Mouse (Mus musculus) kidney, embryonic 16.5 days (tissue): Measurements from ENCODE around the gene Gtf2e1. TPM values are rescaled to one million over a fixed set of nuclear protein-coding genes. Genes with fewer than 3 reads are reported as not detected.

Experiments used
- ATAC-seq: fragments of 200-750 bp; cut with Nextera tagmentation; 2 replicates; pipeline ENCODE4 v1.8.0; 2017; ENCODE audit warnings: moderate TSS enrichment; ENCODE audit not compliant: low FRiP score, low TSS enrichment
- H3K27ac ChIP-seq: fragments of 300-500 bp; sonication (generic); 2 replicates; pipeline ENCODE4 v1.5.1; 2014; ENCODE audit warnings: low read length
- H3K27me3 ChIP-seq: fragments of 300-500 bp; sonication (generic); 2 replicates; pipeline ENCODE4 v1.6.1; 2014; ENCODE audit warnings: low read length, control low read depth, mixed read lengths; ENCODE audit not compliant: insufficient read depth
- H3K36me3 ChIP-seq: fragments of 300-500 bp; sonication (generic); 2 replicates; pipeline ENCODE4 v1.6.1; 2014; ENCODE audit warnings: low read length, control low read depth, mixed read lengths; ENCODE audit not compliant: insufficient read depth
- H3K4me1 ChIP-seq: fragments of 300-500 bp; sonication (generic); 2 replicates; pipeline ENCODE4 v1.6.1; 2014; ENCODE audit warnings: low read length, control low read depth, mixed read lengths; ENCODE audit not compliant: insufficient read depth
- H3K4me2 ChIP-seq: fragments of 300-500 bp; sonication (generic); replicated peaks from 2 replicates; pipeline ENCODE4 v1.6.1; 2014; ENCODE audit warnings: low read depth, low read length
- H3K4me3 ChIP-seq: fragments of 300-500 bp; sonication (generic); 2 replicates; pipeline ENCODE4 v1.5.1; 2014; ENCODE audit warnings: mild to moderate bottlenecking, low read length
- H3K9ac ChIP-seq: fragments of 300-500 bp; sonication (generic); replicated peaks from 2 replicates; pipeline ENCODE4 v1.6.1; 2014; ENCODE audit warnings: low read length
- H3K9me3 ChIP-seq: fragments of 300-500 bp; sonication (generic); 2 replicates; pipeline ENCODE4 v1.6.1; 2016; ENCODE audit warnings: low read length, control low read depth
- WGBS: fragments of 180-500 bp; shearing (Covaris S2); extraction: QIAGEN DNeasy Blood & Tissue Kit; methylation state at CpG from one replicate; pipeline ENCODE4 v1.1.7; 2014; 5-methylcytosine and 5-hydroxymethylcytosine counted together
- polyA plus RNA-seq: library from polyadenylated mRNA; unstranded; fragments of >200 nt; fragmentation: Nextera tagmentation; extraction: Ambion mirVana; gene quantifications from 2 replicates; pipeline ENCODE4 v1.2.1, GENCODE M21; 2015

Gtf2e1 gene
- polyA plus RNA-seq, 1 experiment from 2014 or later = 26.4 TPM

DNA sequence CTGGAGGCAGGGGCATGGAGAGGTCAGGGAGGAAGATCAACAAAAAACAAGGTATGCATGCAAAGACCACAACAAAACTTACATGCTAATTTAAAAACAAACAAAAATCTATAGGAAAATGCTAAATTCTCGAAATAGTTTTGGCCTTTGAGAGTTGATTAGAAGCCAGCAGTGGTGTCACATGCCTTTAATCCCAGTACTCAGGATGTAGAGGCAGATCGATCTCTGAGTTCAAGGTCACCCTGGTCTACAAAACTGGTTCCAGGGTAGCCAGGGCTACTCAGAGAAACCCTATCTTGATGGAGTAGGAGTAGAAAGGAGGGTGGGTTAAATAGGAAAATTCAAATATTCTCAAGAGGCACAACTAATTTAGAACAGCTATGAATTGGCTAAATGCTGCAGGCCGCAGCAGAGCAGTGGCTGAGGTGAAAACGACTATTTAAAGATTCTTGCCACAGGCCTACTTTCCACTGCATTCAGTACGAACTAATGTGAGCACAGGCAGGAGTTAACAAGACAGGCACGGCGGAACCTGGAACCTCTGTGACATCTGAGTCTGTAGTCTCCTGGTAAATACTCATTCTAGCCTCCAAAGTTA, 17.4 kb downstream of the Gtf2e1 start:
- no peak for ATAC-seq
- Histone ChIP-seq H3K4me2 (no peak overlapping the region), H3K4me3 (no peak overlapping the region), H3K27ac (no peak overlapping the region), H3K27me3 (no peaks in the 10 kb centered on the region), H3K36me3 (peaks cover 53% of the 10 kb centered on the region), H3K9ac (no peak overlapping the region), H3K9me3 (peaks cover 11% of the 10 kb centered on the region), H3K4me1 (no peaks in the 10 kb centered on the region)
- 93% methylated on average over 7 of the region's 7 CpGs for WGBS

DNA sequence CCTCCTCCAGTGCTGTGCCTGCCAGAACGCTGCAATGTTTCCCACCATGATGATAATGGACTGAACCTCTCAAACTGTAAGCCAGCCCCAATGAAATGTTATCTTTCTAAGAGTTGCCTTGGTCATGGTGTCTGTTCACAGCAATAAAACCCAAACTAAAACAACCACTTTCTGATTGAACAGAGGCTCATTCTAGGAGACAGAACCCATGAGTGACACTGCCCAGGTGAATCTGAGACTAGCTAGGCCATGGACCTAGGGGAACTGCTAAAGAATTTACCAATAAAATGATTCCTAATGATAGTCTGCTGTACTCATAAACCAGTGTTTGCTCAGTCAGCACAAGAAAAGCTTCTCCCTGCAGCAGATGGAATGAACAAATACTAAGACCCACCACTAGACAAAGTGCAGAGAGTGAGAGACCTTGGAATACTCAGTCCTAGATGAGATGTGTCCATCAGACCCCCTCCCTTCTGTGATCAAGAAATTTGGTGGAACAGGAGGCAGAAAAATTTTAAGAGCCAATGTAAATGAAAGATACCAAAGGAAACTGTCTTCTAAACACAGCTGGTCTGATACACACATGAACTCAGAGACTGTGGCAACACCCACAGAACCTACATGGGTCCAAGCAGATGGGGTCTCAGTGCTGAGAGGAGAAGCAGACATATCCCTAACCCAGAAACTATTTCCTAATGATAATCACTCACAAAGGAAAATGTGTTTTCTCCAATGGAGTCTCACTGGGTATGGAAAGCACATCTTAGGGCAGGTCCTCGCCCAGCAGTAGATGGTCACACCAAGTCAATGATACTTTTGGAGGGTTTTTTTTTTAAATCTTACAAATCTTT, 19.2 kb downstream of the Gtf2e1 start:
- ATAC-seq = no peak
- Histone ChIP-seq H3K4me2 (no peak overlapping the region), H3K9ac (no peak overlapping the region), H3K4me3 (no peak overlapping the region), H3K27ac (no peak overlapping the region), H3K9me3 (peaks cover 11% of the 10 kb centered on the region), H3K36me3 (peaks cover 53% of the 10 kb centered on the region), H3K27me3 (no peaks in the 10 kb centered on the region), H3K4me1 (no peaks in the 10 kb centered on the region)
- WGBS = 100% methylated on average over 2 of the region's 2 CpGs

DNA sequence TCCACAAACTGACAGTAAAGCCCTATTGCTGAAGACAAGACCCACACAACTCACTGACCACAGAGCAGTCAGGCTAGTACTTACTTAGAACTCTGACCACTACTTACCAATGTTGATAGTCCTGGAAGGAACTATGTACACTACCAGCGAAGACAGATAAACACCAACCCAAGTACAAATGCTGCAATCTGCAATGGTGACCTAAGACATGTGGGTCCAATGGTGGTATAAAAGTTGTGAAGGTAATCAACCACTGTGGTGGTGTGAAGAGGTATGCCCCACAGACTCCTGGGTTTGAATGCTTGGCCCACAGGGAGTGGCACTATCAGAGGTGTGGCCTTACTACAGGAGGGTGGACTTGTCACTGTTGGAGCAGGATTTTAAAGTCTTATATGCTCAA, 19.9 kb downstream of the Gtf2e1 start:
- Histone ChIP-seq H3K9me3 (peaks cover 9% of the 10 kb centered on the region), H3K4me1 (no peaks in the 10 kb centered on the region), H3K4me2 (no peak overlapping the region), H3K4me3 (no peak overlapping the region), H3K9ac (no peak overlapping the region), H3K27me3 (no peaks in the 10 kb centered on the region), H3K27ac (no peak overlapping the region), H3K36me3 (peaks cover 59% of the 10 kb centered on the region)
- 100% methylated on average over 1 of the region's 1 CpGs for WGBS
- no peak for ATAC-seq

DNA sequence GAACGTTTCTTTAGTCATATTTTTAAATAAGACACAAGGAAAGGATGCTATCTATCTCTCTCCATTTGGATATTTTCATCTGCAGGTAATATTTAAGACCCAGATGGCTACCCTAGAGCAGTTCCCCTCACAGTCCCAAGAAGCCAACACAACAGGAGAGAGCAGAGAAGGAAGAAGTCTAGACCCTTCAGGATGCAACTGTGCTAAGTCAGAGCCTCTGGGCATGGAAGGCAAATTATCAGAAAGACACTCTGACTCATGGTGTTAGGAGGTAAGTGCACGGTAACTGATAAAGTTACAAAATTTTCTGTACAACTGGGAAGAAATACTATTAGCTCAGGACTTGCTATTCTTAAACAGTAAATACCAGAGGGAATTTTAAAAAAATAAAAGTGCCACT, 20.9 kb downstream of the Gtf2e1 start:
- Histone ChIP-seq H3K9me3 (peaks cover 2% of the 10 kb centered on the region), H3K27me3 (no peaks in the 10 kb centered on the region), H3K4me3 (no peak overlapping the region), H3K36me3 (peaks cover 52% of the 10 kb centered on the region), H3K9ac (no peak overlapping the region), H3K4me1 (no peaks in the 10 kb centered on the region), H3K27ac (no peak overlapping the region), H3K4me2 (no peak overlapping the region)
- no peak for ATAC-seq
- WGBS = 84% methylated on average over 2 of the region's 2 CpGs

DNA sequence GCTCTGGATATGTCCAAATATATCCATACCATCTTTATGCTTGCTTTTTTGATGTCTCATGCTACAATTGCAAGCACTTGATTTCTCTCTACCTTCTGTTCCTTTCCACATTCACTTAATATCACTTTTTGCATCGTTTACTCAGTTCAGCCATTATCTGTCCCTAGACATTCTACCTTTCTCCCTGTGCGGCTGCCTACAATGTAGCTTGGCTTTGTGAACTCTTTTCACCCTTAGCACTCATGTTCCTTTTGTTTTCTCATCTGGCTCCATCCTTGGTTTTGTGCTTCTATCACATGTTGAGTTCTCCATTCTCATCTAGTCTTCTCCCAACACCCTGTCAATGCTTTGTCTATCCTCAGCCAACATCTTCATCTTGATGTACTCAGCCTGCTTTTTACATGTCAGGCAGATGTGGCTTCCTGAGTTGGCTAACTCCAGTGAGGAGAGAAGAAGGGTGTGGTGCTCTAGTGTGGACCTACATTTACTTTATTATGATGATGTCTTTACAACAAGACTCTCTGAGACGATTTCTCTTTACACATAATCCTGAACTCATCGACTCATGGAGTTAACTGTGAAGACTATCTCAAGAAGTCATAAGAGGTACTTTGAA, 21.9 kb downstream of the Gtf2e1 start:
- H3K9ac ChIP-seq = no peak overlapping the region
- peaks cover 47% of the 10 kb centered on the region for H3K36me3 ChIP-seq
- WGBS = 92% methylated on average over 4 of the region's 4 CpGs
- H3K4me3 ChIP-seq = no peak overlapping the region
- H3K4me2 ChIP-seq = no peak overlapping the region
- no peaks in the 10 kb centered on the region for H3K9me3 ChIP-seq
- H3K27me3 ChIP-seq = no peaks in the 10 kb centered on the region
- ATAC-seq = no peak
- no peaks in the 10 kb centered on the region for H3K4me1 ChIP-seq
- no peak overlapping the region for H3K27ac ChIP-seq

DNA sequence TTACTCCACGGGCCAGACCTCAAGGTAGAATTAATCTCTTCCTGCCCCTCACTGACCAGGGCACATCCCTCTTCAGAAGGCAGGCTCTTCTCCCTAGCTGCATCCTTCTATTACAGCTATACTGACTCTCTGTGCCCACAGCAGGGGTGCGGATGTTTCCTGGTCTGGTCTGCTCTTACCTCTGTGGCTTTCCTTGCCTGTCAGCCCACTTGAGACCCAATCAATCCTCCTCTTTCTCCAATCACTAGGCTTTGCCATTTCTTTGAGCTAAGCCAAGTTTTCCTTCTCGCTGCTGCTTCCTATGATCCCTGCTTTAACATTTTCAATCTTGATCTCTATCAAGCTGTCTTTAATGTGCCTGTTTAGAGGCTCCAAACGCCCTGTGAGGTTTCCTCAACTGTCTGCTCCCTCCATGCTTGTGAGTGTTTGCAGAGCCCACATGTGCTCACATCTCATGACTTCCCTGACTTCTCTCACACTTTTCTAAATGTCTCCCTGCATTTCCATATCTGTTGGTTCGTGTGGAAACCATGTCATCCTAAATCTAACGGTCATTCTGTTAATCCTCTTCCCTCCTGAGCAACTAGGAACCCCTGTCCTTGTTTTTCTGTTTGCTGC, 23.1 kb downstream of the Gtf2e1 start:
- no peaks in the 10 kb centered on the region for H3K9me3 ChIP-seq
- H3K9ac ChIP-seq = no peak overlapping the region
- no peak for ATAC-seq
- no peak overlapping the region for H3K4me2 ChIP-seq
- no peaks in the 10 kb centered on the region for H3K27me3 ChIP-seq
- no peak overlapping the region for H3K27ac ChIP-seq
- 86% methylated on average over 6 of the region's 6 CpGs for WGBS
- H3K4me3 ChIP-seq = no peak overlapping the region
- no peaks in the 10 kb centered on the region for H3K4me1 ChIP-seq
- H3K36me3 ChIP-seq = peaks cover 39% of the 10 kb centered on the region

GRCm38 (mm10) chr16:37514644-37515043, 24.9 kb downstream of the Gtf2e1 start:
- Histone ChIP-seq H3K4me3 (no peak overlapping the region), H3K9ac (no peak overlapping the region), H3K4me2 (no peak overlapping the region), H3K4me1 (no peaks in the 10 kb centered on the region), H3K9me3 (no peaks in the 10 kb centered on the region), H3K36me3 (peaks cover 31% of the 10 kb centered on the region), H3K27ac (no peak overlapping the region), H3K27me3 (no peaks in the 10 kb centered on the region)
- WGBS = 89% methylated on average over 8 of the region's 8 CpGs
- ATAC-seq = no peak

DNA sequence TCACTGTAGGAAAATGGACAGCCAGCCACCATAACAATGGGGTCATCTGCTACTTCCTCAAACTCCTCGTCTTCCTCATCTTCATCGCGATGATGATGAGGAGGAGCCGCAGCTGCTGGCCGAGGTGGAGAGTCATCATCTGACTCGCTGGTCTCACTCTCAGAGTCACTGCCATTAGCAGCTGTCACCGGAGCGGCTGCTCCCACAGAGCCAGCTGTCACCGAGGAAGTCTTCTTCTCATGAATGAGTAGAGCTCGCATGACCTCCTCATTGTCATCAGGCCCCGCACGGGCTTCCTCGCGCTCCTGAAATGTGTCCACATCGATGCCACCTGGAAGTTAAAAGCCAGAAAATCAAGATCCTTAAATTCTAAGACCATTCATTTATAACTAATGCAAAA, 28.1 kb downstream of the Gtf2e1 start:
- no peaks in the 10 kb centered on the region for H3K27me3 ChIP-seq
- no peak overlapping the region for H3K9ac ChIP-seq
- H3K4me1 ChIP-seq = no peaks in the 10 kb centered on the region
- no peak for ATAC-seq
- H3K9me3 ChIP-seq = no peaks in the 10 kb centered on the region
- no peak overlapping the region for H3K4me2 ChIP-seq
- no peak overlapping the region for H3K4me3 ChIP-seq
- H3K27ac ChIP-seq = no peak overlapping the region
- WGBS = 90% methylated on average over 15 of the region's 15 CpGs
- peaks cover 29% of the 10 kb centered on the region for H3K36me3 ChIP-seq

DNA sequence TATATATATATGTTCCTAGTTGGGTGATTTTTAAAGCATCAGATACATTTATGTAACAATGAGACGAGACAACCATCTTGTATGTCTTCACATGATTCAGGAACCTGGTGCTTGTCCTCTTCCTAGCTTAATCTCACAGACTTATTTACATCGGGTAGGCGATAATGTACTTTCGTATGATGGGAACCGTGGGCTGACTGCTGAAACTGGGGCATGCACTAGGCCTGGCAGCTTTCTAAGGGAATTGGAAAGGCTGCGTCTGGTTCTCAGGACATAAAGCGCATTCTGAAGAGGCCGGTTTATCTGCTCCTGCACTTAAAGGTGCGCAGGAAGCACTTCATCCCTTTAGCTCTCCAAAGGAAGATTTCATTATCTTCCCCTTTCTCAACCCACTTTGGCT, 32.8 kb downstream of the Gtf2e1 start:
- Histone ChIP-seq H3K4me1 (no peaks in the 10 kb centered on the region), H3K27me3 (no peaks in the 10 kb centered on the region), H3K9ac (no peak overlapping the region), H3K9me3 (no peaks in the 10 kb centered on the region), H3K4me3 (no peak overlapping the region), H3K4me2 (no peak overlapping the region), H3K27ac (no peak overlapping the region), H3K36me3 (peaks cover 15% of the 10 kb centered on the region)
- 92% methylated on average over 9 of the region's 9 CpGs for WGBS
- no peak for ATAC-seq
